Mouse (Mus musculus): ENCODE measurements around the gene Ankrd12.

Gene Ankrd12

GRCm38 (mm10) chr17:66092664-66093063 lies 15.8 kb upstream of the Ankrd12 start:
- Histone ChIP-seq H3K27me3 (ENCODE audit: insufficient read depth, low read length) (no peaks in the 10 kb centered on the region), H3K4me3 (replicated peaks; ENCODE audit: low read length) (no peak overlapping the region), H3K9me3 (ENCODE audit: low read length) (no peaks in the 10 kb centered on the region), H3K4me1 (replicated peaks; ENCODE audit: low read depth, low read length) (peaks cover 49% of the 10 kb centered on the region), H3K36me3 (ENCODE audit: insufficient read depth, low read length) (peaks cover 63% of the 10 kb centered on the region)
- no peak for TF ChIP-seq NANOG (IDR thresholded peaks at IDR 0.05; ENCODE audit: borderline replicate concordance, low read length)
- no peak for TF ChIP-seq CTCF (conservative IDR thresholded peaks at IDR 0.05; ENCODE audit: low read length)
- no peak for TF ChIP-seq POU5F1 (IDR thresholded peaks at IDR 0.05; ENCODE audit: borderline replicate concordance, low read length)

GRCm38 (mm10) chr17:66092065-66092464 lies 15.2 kb upstream of the Ankrd12 start:
- H3K4me3 ChIP-seq (replicated peaks; ENCODE audit: low read length): no peak overlapping the region
- no peaks in the 10 kb centered on the region for H3K9me3 ChIP-seq (ENCODE audit: low read length)
- H3K4me1 ChIP-seq (replicated peaks; ENCODE audit: low read depth, low read length): peaks cover 47% of the 10 kb centered on the region
- H3K36me3 ChIP-seq (ENCODE audit: insufficient read depth, low read length): peaks cover 63% of the 10 kb centered on the region
- TF ChIP-seq POU5F1 (IDR thresholded peaks at IDR 0.05; ENCODE audit: borderline replicate concordance, low read length) (no peak), NANOG (IDR thresholded peaks at IDR 0.05; ENCODE audit: borderline replicate concordance, low read length) (no peak), CTCF (conservative IDR thresholded peaks at IDR 0.05; ENCODE audit: low read length) (no peak)
- no peaks in the 10 kb centered on the region for H3K27me3 ChIP-seq (ENCODE audit: insufficient read depth, low read length)

DNA sequence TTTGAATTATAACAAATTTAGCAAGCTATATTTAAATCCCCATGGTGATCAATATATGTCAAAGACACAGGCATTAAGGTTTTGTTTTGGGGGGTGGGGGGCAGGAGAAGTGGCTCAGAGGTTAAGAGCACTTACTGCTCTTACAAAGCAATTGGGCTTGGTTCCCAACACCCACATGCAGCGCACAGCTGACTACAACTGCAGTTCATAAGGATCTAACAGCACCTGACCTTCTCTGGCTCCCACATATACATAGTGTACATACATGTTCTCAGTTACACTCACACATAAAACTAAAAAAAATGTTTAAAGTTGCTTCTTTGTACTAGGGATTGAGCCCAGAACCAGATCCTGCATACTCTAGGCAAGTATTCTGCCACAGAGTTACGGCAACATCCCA lies 14.5 kb upstream of the Ankrd12 start:
- Histone ChIP-seq H3K36me3 (ENCODE audit: insufficient read depth, low read length) (peaks cover 66% of the 10 kb centered on the region), H3K27me3 (ENCODE audit: insufficient read depth, low read length) (no peaks in the 10 kb centered on the region), H3K9me3 (ENCODE audit: low read length) (no peaks in the 10 kb centered on the region), H3K4me1 (replicated peaks; ENCODE audit: low read depth, low read length) (peaks cover 43% of the 10 kb centered on the region), H3K4me3 (replicated peaks; ENCODE audit: low read length) (no peak overlapping the region)
- TF ChIP-seq NANOG (IDR thresholded peaks at IDR 0.05; ENCODE audit: borderline replicate concordance, low read length) (no peak), CTCF (conservative IDR thresholded peaks at IDR 0.05; ENCODE audit: low read length) (no peak), POU5F1 (IDR thresholded peaks at IDR 0.05; ENCODE audit: borderline replicate concordance, low read length) (no peak)

DNA sequence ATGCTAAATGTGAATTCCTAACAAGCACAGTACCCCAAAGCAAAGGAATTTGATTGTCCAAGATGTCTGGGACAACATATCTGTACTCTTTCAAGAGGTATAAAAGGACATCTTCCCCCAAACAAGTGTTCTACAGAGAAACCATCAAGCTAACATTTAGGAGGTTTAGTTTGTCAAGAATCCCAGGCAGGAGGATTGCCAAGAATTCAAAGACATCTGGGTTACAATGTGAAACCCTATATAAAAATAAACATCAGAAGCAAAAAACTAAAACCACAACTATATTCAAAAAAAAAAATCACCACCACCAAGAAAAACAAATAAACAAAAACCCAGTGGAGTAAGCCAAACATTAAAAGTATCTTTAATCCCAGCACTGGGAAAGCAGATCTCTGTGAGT lies 13.4 kb upstream of the Ankrd12 start:
- Histone ChIP-seq H3K4me3 (replicated peaks; ENCODE audit: low read length) (no peak overlapping the region), H3K4me1 (replicated peaks; ENCODE audit: low read depth, low read length) (peaks cover 37% of the 10 kb centered on the region), H3K27me3 (ENCODE audit: insufficient read depth, low read length) (no peaks in the 10 kb centered on the region), H3K36me3 (ENCODE audit: insufficient read depth, low read length) (peaks cover 70% of the 10 kb centered on the region), H3K9me3 (ENCODE audit: low read length) (no peaks in the 10 kb centered on the region)
- TF ChIP-seq NANOG (IDR thresholded peaks at IDR 0.05; ENCODE audit: borderline replicate concordance, low read length) (no peak), CTCF (conservative IDR thresholded peaks at IDR 0.05; ENCODE audit: low read length) (no peak), POU5F1 (IDR thresholded peaks at IDR 0.05; ENCODE audit: borderline replicate concordance, low read length) (no peak)

DNA sequence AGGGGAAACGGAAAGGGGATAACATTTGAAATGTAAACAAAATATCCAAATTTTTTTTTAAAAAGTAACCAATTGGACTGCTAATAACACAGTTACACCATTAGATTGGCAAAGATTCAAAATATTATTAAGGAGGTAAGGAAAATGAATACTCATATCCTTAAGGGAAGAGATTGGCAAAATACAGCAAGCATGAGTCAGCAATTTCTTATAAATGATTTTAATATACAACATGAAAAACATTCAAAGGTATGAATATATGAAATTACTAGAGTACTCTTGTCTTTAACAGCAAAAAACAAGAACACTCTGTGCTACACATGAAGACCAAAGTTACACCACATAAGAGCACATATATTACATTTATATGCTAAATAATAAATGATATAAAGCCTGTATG lies 8.1 kb upstream of the Ankrd12 start:
- Histone ChIP-seq H3K4me1 (replicated peaks; ENCODE audit: low read depth, low read length) (peaks cover 10% of the 10 kb centered on the region), H3K36me3 (ENCODE audit: insufficient read depth, low read length) (peaks cover 68% of the 10 kb centered on the region), H3K4me3 (replicated peaks; ENCODE audit: low read length) (no peak overlapping the region), H3K9me3 (ENCODE audit: low read length) (no peaks in the 10 kb centered on the region), H3K27me3 (ENCODE audit: insufficient read depth, low read length) (no peaks in the 10 kb centered on the region)
- TF ChIP-seq NANOG (IDR thresholded peaks at IDR 0.05; ENCODE audit: borderline replicate concordance, low read length) (no peak), POU5F1 (IDR thresholded peaks at IDR 0.05; ENCODE audit: borderline replicate concordance, low read length) (no peak), CTCF (conservative IDR thresholded peaks at IDR 0.05; ENCODE audit: low read length) (no peak)

DNA sequence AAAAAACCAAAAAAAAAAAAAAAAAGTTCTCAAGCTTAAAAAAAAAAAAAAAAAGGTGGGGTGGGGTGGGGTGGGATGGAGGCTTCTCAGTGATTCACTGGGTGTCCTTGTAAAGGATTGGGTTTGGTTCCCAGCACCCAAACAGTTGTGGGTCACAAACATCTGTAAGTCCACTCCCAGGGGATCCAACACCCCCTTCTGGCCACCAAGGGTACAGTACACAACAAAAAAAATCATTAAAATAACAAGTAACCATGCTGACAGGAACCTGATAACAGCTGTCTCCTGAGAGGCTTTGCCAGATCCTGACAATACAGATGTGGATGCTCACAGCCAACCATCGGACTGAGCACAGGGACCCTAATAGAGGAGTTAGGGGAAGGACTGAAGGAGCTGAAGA lies 7.6 kb upstream of the Ankrd12 start:
- Histone ChIP-seq H3K4me3 (replicated peaks; ENCODE audit: low read length) (no peak overlapping the region), H3K4me1 (replicated peaks; ENCODE audit: low read depth, low read length) (peaks cover 10% of the 10 kb centered on the region), H3K27me3 (ENCODE audit: insufficient read depth, low read length) (no peaks in the 10 kb centered on the region), H3K36me3 (ENCODE audit: insufficient read depth, low read length) (peaks cover 69% of the 10 kb centered on the region), H3K9me3 (ENCODE audit: low read length) (no peaks in the 10 kb centered on the region)
- TF ChIP-seq NANOG (IDR thresholded peaks at IDR 0.05; ENCODE audit: borderline replicate concordance, low read length) (no peak), CTCF (conservative IDR thresholded peaks at IDR 0.05; ENCODE audit: low read length) (peak; percentile 33)

- Histone ChIP-seq H3K4me1 (replicated peaks; ENCODE audit: low read depth, low read length) (peaks cover 20% of the 10 kb centered on the region), H3K27me3 (ENCODE audit: insufficient read depth, low read length) (peaks cover 21% of the 10 kb centered on the region), H3K36me3 (ENCODE audit: insufficient read depth, low read length) (peaks cover 34% of the 10 kb centered on the region), H3K9me3 (ENCODE audit: low read length) (no peaks in the 10 kb centered on the region), H3K4me3 (replicated peaks; ENCODE audit: low read length) (peak overlapping the region; percentile 91)
- TF ChIP-seq NANOG (IDR thresholded peaks at IDR 0.05; ENCODE audit: borderline replicate concordance, low read length): no peak
- no peak for TF ChIP-seq POU5F1 (IDR thresholded peaks at IDR 0.05; ENCODE audit: borderline replicate concordance, low read length)
- no peak for TF ChIP-seq CTCF (conservative IDR thresholded peaks at IDR 0.05; ENCODE audit: low read length)
Measured at GRCm38 (mm10) chr17:66077437-66077850, 555 bp upstream of the Ankrd12 start.

DNA sequence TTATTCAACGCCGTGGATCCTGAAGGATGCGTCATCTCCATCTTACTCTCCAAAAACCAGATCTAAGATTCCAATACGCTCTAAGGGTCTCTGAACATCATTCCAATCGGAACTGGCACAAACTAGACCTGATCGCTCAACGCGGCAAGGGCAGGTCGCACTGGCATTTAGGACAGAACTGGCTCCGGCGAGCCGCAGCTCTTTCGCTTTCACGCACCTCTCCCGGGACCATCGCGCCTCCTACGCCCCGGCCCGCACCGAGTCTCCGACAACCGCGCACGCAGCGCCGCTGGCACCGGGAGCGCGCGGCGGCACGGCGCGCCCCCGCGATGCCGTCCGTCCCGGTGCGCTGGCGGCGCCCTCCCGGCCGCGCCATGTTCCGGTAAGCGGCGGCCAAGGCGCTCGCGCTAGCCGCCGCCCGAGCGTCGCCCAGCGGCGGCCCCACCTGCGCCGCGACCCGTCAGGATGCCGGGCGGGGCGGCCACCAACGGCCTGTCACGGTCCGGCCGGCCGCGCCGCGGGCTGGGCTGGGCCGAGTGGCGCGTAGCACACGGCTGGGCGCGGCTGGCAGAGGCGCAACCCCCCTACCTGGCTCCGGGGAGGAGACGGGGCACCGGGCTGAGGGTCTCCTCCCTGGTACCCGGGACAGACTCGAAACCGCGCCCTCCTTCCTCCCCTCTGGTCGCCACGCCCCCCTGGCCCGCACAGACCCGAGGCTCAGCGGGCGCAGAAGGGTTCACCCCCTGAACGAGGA lies 538 bp downstream of the Ankrd12 start:
- H3K4me1 ChIP-seq (replicated peaks; ENCODE audit: low read depth, low read length): peaks cover 20% of the 10 kb centered on the region
- H3K4me3 ChIP-seq (replicated peaks; ENCODE audit: low read length): peak overlapping the region; percentile 91
- H3K36me3 ChIP-seq (ENCODE audit: insufficient read depth, low read length): peaks cover 29% of the 10 kb centered on the region
- no peaks in the 10 kb centered on the region for H3K9me3 ChIP-seq (ENCODE audit: low read length)
- TF ChIP-seq NANOG (IDR thresholded peaks at IDR 0.05; ENCODE audit: borderline replicate concordance, low read length): no peak
- no peak for TF ChIP-seq POU5F1 (IDR thresholded peaks at IDR 0.05; ENCODE audit: borderline replicate concordance, low read length)
- TF ChIP-seq CTCF (conservative IDR thresholded peaks at IDR 0.05; ENCODE audit: low read length): no peak
- peaks cover 21% of the 10 kb centered on the region for H3K27me3 ChIP-seq (ENCODE audit: insufficient read depth, low read length)

- no peaks in the 10 kb centered on the region for H3K9me3 ChIP-seq (ENCODE audit: low read length)
Measured at GRCm38 (mm10) chr17:66075827-66076173, 1.1 kb downstream of the Ankrd12 start.

More at GRCm38 (mm10) chr17:66075827-66076173, 1.1 kb downstream of the Ankrd12 start:
- H3K36me3 ChIP-seq (ENCODE audit: insufficient read depth, low read length): peaks cover 24% of the 10 kb centered on the region
- H3K4me3 ChIP-seq (replicated peaks; ENCODE audit: low read length): peak overlapping the region; percentile 91
- H3K4me1 ChIP-seq (replicated peaks; ENCODE audit: low read depth, low read length): peaks cover 20% of the 10 kb centered on the region
- H3K27me3 ChIP-seq (ENCODE audit: insufficient read depth, low read length): peaks cover 21% of the 10 kb centered on the region
- no peak for TF ChIP-seq NANOG (IDR thresholded peaks at IDR 0.05; ENCODE audit: borderline replicate concordance, low read length)
- no peak for TF ChIP-seq CTCF (conservative IDR thresholded peaks at IDR 0.05; ENCODE audit: low read length)
- TF ChIP-seq POU5F1 (IDR thresholded peaks at IDR 0.05; ENCODE audit: borderline replicate concordance, low read length): no peak

Data from E14TG2a.4 (cell line).